Mouse (Mus musculus): ENCODE results near the gene Il20rb.

GRCm38 (mm10) chr9:100419644-100420043 is 66.9 kb downstream of the Il20rb start:
- no peak for TF ChIP-seq CTCF (IDR thresholded peaks at IDR 0.05; ENCODE audit: low read depth)
- no peak for TF ChIP-seq EP300 (IDR thresholded peaks at IDR 0.05; ENCODE audit: low read depth)
